Mouse (Mus musculus) activated CD4-positive, CD25-positive, alpha-beta regulatory T cell, adult 4 months (primary cell): ENCODE measurements around the gene Spg7. TPM values are rescaled to one million over a fixed set of nuclear protein-coding genes. Genes with fewer than 3 reads are reported as not detected.
"Not testable (repeated sequence)": the region's sequence is repeated elsewhere in the genome, so short reads cannot be mapped to it uniquely, and the experiment has no call there.

Source experiments
- ATAC-seq: one replicate; pipeline ENCODE4 v1.8.0; 2017
- polyA plus RNA-seq, 2 experiments: library from polyadenylated mRNA; unstranded; fragments of 100-300 nt; shearing (Covaris generic); gene quantifications; one replicate each; pipeline ENCODE4 v1.2.1; 2017

Spg7 gene
- 10 to 100 TPM; 11.4 to 21.1 TPM for polyA plus RNA-seq

GRCm38 (mm10) chr8:123062721-123063120 is at the start of gene Spg7:
Spg7 (plus strand) TSS chr8:123062942.
- no peak for ATAC-seq

DNA sequence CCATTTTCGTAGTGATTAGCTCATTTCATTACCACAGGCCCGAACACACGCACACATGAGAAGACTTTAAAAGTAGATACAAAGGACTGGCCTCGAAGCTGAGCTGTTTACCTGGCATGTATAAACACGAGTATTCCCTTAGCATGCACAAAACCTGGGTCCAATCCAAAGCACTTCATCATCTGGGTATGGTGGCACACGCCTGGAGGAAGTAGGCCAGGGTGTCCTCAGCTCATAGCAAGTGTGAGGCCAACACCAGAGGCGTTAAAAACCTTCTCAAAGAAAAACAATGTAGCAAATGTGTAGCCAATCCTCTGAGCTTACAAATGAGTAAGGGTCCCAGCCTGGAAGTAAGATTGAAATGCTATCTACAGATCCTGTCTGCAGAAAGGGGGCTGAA is 48.3 kb upstream of the Spg7 start:
- peak; percentile 16 for ATAC-seq

GRCm38 (mm10) chr8:123015074-123015473 is 47.7 kb upstream of the Spg7 start:
- ATAC-seq: peak; percentile 61

GRCm38 (mm10) chr8:123017143-123017542 is 45.6 kb upstream of the Spg7 start:
- ATAC-seq: no peak

- ATAC-seq: no peak
These were observed 44.1 kb upstream of the Spg7 start for GRCm38 (mm10) chr8:123018484-123019164.

GRCm38 (mm10) chr8:123020084-123020483 is 42.7 kb upstream of the Spg7 start:
- ATAC-seq: no peak

GRCm38 (mm10) chr8:123020859-123021258 is 41.9 kb upstream of the Spg7 start:
- no peak for ATAC-seq

DNA sequence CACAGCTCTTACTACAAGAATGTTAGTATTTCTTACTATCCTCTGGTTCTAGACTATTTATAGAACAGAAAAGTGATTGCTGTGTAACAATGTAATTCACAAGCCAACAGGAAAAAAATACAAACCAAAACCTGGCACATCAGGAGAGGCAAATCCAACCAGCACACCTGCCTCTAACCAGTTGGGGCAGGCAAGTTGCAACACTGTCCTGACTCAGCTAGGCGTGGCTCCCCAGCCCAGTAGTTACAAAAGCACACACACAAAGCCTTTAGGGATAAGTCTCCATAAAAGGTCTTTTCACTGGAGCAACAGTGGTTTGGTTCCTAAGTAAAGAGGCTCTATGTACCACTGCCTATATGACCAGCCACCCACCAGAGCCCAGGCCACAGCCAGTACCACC is 41.5 kb upstream of the Spg7 start:
- ATAC-seq: no peak

GRCm38 (mm10) chr8:123022727-123023126 is 40.0 kb upstream of the Spg7 start:
- ATAC-seq: no peak

GRCm38 (mm10) chr8:123024226-123024625 is 38.5 kb upstream of the Spg7 start:
- ATAC-seq: no peak

- peak; percentile 57 for ATAC-seq
These were observed 36.8 kb upstream of the Spg7 start for GRCm38 (mm10) chr8:123025951-123026351.

- ATAC-seq: peak; percentile 47
These were observed 35.0 kb upstream of the Spg7 start for GRCm38 (mm10) chr8:123027786-123028185.

- not testable (repeated sequence) for ATAC-seq
These were observed 32.7 kb upstream of the Spg7 start for GRCm38 (mm10) chr8:123030091-123030490.

- ATAC-seq: no peak
These were observed 31.3 kb upstream of the Spg7 start for GRCm38 (mm10) chr8:123031321-123031978.

DNA sequence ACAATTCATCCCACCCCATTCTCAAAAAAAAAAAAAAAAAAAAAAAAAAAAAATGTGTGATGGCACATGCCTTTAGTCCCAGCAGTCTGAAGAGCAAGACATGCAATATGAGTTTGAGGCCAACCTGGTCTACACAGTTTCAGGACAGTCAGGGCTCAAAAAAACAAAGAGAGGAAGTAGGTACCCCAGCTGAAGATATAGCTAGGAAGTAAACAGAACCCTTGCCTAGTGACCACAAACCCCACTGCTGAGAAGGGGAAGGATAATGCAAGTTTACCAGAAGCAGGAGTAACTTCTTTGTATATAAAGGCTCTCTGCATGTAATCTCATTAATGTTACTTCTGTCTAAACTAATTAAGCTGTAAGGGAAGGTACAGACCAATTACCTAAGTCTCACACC is 30.0 kb upstream of the Spg7 start:
- ATAC-seq: peak; percentile 39

DNA sequence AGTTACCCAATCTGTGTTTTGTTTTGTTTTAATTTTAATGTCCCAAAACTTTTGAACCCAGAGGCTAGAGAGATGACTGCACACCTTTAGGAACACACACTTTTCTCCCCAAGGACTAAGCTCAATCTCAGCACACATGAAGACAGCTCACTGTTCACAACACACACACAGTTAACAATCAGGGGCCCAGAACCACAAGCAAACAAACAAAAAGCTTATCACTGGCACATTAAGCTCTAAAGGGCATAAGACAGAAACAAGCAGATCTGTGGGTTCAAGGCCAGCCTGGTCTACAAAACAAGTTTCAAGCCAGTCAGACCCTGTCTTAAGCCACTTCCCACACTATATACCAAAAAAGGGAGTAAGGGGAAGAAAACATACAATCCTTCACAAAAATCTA is 29.3 kb upstream of the Spg7 start:
- ATAC-seq: no peak

DNA sequence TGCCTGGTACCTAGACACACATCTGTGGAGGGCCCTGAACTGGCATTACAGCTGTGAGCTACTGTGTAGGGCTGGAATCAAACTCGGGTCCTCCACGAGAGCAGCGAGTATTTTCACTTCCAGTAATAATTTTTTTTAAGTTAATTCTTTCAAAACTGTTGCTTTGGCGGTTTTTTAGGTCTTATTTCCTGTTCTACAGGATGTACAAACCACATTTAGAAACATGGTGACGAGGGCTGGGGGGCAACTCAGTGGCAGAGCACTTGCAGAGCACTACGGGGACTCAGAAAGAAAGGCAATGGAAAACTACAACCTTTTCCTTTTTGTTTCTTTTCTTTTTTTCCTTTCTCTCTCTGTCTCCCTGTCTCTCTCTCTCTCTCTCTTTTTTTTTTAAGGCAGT is 28.6 kb upstream of the Spg7 start:
- ATAC-seq: peak; percentile 65

GRCm38 (mm10) chr8:123036956-123037355 is 25.8 kb upstream of the Spg7 start:
- ATAC-seq: peak; percentile 10

DNA sequence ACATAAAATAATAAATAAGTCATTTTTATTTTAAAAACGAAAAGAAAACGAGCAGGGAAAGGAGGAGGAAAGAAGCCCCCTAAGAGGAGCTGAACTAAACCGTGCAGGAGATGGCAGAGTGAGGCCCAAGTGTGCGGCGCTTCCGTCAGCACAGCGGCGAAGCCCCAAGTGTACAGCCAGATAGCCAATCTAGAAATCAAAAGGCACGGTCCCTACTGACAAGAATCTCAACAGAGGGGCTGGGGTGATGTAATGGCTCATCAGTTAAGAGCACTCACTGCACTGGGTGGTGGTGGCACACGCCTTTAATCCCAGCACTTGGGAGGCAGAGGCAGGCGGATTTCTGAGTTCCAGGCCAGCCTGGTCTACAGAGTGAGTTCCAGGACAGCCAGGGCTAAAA is 25.3 kb upstream of the Spg7 start:
- no peak for ATAC-seq

DNA sequence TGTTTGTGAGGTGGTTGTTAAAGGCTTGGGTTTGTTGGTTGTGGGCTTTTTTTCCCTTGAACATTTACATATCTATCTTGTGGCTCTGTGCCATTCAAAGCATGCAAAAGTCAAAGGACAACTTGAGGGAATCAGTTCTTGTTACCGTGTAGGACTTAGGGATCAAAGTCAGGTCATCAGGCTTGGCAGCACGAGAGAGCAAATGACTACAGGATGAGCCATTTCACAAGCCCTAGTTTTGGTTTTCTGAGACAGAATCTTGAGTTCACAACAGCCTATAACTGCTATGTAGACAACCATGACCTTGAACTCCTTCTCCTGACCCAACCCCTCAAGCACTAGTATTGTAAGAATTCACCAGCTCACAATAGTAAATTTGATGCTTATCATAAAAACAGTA is 24.4 kb upstream of the Spg7 start:
- no peak for ATAC-seq

- no peak for ATAC-seq
These were observed 23.2 kb upstream of the Spg7 start for GRCm38 (mm10) chr8:123039376-123040109.

- no peak for ATAC-seq
These were observed 22.6 kb upstream of the Spg7 start for GRCm38 (mm10) chr8:123040110-123040650.

- peak; percentile 14 for ATAC-seq
These were observed 21.6 kb upstream of the Spg7 start for GRCm38 (mm10) chr8:123041008-123041773.
